Mouse (Mus musculus): ENCODE results near the gene Emilin2. TPM values are rescaled to one million over a fixed set of nuclear protein-coding genes. Genes with fewer than 3 reads are reported as not detected.

The Emilin2 gene
- polyA plus RNA-seq, 1 experiment = 2.6 TPM

DNA sequence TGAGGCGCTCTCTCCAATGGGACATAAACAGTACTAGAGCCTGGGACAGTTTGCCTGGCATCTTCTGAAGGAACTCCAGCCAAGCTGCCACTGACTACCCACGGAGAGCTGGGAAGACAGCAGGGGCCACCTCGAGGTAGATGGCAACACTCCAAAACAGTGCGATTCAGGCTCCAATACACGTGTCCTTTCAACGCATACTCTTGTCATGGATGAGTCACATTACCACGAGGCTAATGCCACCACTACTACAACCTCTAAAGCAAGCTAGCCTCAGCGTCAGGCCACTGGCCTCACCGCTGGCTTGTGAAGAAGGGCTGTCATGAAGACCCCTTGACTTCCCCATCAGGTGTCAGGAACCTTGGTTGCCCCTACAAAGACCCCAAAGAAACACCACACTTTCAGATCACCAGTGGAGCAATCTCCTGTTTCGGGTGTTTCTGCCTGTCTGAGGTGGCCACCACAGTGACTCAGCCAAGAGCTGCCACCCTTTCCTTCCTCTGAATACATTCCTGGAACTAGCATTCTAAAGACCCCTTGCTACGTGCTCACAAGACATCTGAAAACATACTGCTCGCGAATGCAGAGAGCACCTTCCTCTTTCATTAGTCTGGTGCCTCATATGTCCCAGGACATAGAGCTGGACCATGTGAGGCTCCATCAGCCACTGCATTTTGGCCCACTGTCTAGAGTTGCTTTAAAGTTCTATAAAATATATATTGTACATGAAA lies 54.8 kb downstream of the Emilin2 start:
- H3K27ac ChIP-seq (ENCODE audit: insufficient read depth, low read length) = no peak overlapping the region
- no peaks in the 10 kb centered on the region for H3K9me3 ChIP-seq (replicated peaks; ENCODE audit: control insufficient read depth, insufficient read depth, low read length, poor library complexity, severe bottlenecking)
- H3K4me3 ChIP-seq (ENCODE audit: low read depth, low read length) = no peak overlapping the region
- TF ChIP-seq EP300 (IDR thresholded peaks at IDR 0.05; ENCODE audit: insufficient read depth, low read depth, low read length) (no peak), POLR2A (IDR thresholded peaks at IDR 0.05; ENCODE audit: insufficient read depth, low read length) (no peak), CTCF (IDR thresholded peaks at IDR 0.05; ENCODE audit: low read depth, low read length) (no peak)
- no peak overlapping the region for H3K9ac ChIP-seq (ENCODE audit: low read depth, poor library complexity, severe bottlenecking)
- no peaks in the 10 kb centered on the region for H3K36me3 ChIP-seq (ENCODE audit: control insufficient read depth, insufficient read depth, low read length, poor library complexity, severe bottlenecking)
- H3K4me1 ChIP-seq (ENCODE audit: control insufficient read depth, insufficient read depth, low read length) = no peaks in the 10 kb centered on the region
- no peaks in the 10 kb centered on the region for H3K27me3 ChIP-seq (ENCODE audit: control insufficient read depth, insufficient read depth, low read length, poor library complexity, severe bottlenecking)

DNA sequence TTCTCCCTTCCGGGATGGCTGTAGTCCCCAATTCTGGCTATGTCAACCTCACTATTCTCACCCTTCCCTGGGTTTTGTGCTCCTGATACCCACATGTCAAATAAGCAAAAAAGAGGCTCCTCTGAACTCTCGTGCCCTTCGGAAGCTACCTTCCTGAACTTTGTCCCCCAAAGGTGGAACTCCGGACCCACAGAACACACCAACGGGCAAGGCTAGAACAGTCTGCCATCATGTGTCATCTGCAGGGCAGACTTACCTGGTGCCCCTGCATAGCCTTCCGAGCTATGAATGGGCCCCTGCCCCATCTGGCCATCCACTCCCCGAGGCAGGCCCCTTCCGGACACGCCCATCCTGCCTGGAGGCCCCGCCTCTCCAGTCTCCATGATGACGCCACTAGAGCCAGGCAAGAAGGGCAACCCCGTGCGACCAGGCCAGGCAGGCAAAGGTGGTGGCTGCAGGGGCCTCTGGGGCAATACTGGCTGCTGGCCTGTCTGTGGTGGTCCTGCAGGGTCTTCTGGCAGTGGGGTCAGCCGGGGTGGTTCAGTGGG lies 55.6 kb downstream of the Emilin2 start:
- H3K36me3 ChIP-seq (ENCODE audit: control insufficient read depth, insufficient read depth, low read length, poor library complexity, severe bottlenecking) = no peaks in the 10 kb centered on the region
- no peak overlapping the region for H3K27ac ChIP-seq (ENCODE audit: insufficient read depth, low read length)
- H3K27me3 ChIP-seq (ENCODE audit: control insufficient read depth, insufficient read depth, low read length, poor library complexity, severe bottlenecking) = no peaks in the 10 kb centered on the region
- H3K4me1 ChIP-seq (ENCODE audit: control insufficient read depth, insufficient read depth, low read length) = no peaks in the 10 kb centered on the region
- H3K9ac ChIP-seq (ENCODE audit: low read depth, poor library complexity, severe bottlenecking) = no peak overlapping the region
- H3K4me3 ChIP-seq (ENCODE audit: low read depth, low read length) = no peak overlapping the region
- H3K9me3 ChIP-seq (replicated peaks; ENCODE audit: control insufficient read depth, insufficient read depth, low read length, poor library complexity, severe bottlenecking) = no peaks in the 10 kb centered on the region
- no peak for TF ChIP-seq POLR2A (IDR thresholded peaks at IDR 0.05; ENCODE audit: insufficient read depth, low read length)
- TF ChIP-seq CTCF (IDR thresholded peaks at IDR 0.05; ENCODE audit: low read depth, low read length) = no peak
- TF ChIP-seq EP300 (IDR thresholded peaks at IDR 0.05; ENCODE audit: insufficient read depth, low read depth, low read length) = no peak

- H3K9me3 ChIP-seq (replicated peaks; ENCODE audit: control insufficient read depth, insufficient read depth, low read length, poor library complexity, severe bottlenecking) = no peaks in the 10 kb centered on the region
- TF ChIP-seq EP300 (IDR thresholded peaks at IDR 0.05; ENCODE audit: insufficient read depth, low read depth, low read length) (no peak), CTCF (IDR thresholded peaks at IDR 0.05; ENCODE audit: low read depth, low read length) (peak; percentile 26), POLR2A (IDR thresholded peaks at IDR 0.05; ENCODE audit: insufficient read depth, low read length) (no peak)
- H3K27me3 ChIP-seq (ENCODE audit: control insufficient read depth, insufficient read depth, low read length, poor library complexity, severe bottlenecking) = no peaks in the 10 kb centered on the region
- H3K4me3 ChIP-seq (ENCODE audit: low read depth, low read length) = no peak overlapping the region
- H3K9ac ChIP-seq (ENCODE audit: low read depth, poor library complexity, severe bottlenecking) = no peak overlapping the region
- no peaks in the 10 kb centered on the region for H3K36me3 ChIP-seq (ENCODE audit: control insufficient read depth, insufficient read depth, low read length, poor library complexity, severe bottlenecking)
- H3K27ac ChIP-seq (ENCODE audit: insufficient read depth, low read length) = no peak overlapping the region
- no peaks in the 10 kb centered on the region for H3K4me1 ChIP-seq (ENCODE audit: control insufficient read depth, insufficient read depth, low read length)
These were observed 57.0 kb downstream of the Emilin2 start for GRCm38 (mm10) chr17:71254736-71255135.

DNA sequence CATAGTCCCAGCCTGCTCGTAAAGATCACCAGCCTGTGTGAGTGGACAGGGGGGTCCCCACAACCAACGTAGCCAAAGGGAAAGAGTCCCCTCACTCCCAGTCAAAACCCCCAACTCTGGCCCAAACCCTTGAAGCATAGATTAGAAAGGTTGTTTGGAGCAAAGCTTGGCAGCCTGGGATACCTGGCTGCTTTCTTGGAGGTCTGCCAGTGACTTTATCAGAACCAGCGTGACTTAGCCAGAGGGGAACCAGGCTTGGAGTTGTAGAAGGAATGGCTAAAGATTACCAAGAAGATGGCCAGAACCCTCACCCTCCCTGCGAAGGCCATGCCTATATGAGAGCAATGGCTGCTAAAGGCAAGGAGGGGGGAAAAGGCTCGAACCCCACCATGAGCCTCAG lies 57.7 kb downstream of the Emilin2 start:
- Histone ChIP-seq H3K27me3 (ENCODE audit: control insufficient read depth, insufficient read depth, low read length, poor library complexity, severe bottlenecking) (no peaks in the 10 kb centered on the region), H3K27ac (ENCODE audit: insufficient read depth, low read length) (no peak overlapping the region), H3K36me3 (ENCODE audit: control insufficient read depth, insufficient read depth, low read length, poor library complexity, severe bottlenecking) (no peaks in the 10 kb centered on the region), H3K4me1 (ENCODE audit: control insufficient read depth, insufficient read depth, low read length) (no peaks in the 10 kb centered on the region), H3K9me3 (replicated peaks; ENCODE audit: control insufficient read depth, insufficient read depth, low read length, poor library complexity, severe bottlenecking) (no peaks in the 10 kb centered on the region), H3K9ac (ENCODE audit: low read depth, poor library complexity, severe bottlenecking) (no peak overlapping the region), H3K4me3 (ENCODE audit: low read depth, low read length) (no peak overlapping the region)
- TF ChIP-seq CTCF (IDR thresholded peaks at IDR 0.05; ENCODE audit: low read depth, low read length) (no peak), POLR2A (IDR thresholded peaks at IDR 0.05; ENCODE audit: insufficient read depth, low read length) (no peak), EP300 (IDR thresholded peaks at IDR 0.05; ENCODE audit: insufficient read depth, low read depth, low read length) (no peak)

DNA sequence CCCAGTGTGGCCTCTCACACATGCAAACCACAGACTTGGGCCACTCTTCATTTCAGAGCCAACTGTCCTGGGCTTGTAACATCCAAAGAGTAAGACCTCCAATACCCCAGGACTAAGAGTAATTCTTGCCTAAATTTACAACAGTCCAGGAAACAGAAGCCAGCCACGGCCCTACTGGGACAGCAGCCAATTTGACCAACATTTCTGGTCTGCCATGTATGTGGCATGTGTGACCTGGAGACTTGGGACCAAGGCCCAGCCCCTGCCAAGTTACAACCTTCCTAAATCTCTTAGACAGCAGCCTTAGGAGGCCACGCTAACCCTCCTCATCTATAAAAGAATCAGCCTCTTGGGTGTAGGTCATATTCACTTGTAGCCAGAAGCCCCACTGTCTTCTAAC lies 58.4 kb downstream of the Emilin2 start:
- no peaks in the 10 kb centered on the region for H3K27me3 ChIP-seq (ENCODE audit: control insufficient read depth, insufficient read depth, low read length, poor library complexity, severe bottlenecking)
- H3K9me3 ChIP-seq (replicated peaks; ENCODE audit: control insufficient read depth, insufficient read depth, low read length, poor library complexity, severe bottlenecking) = no peaks in the 10 kb centered on the region
- no peak overlapping the region for H3K4me3 ChIP-seq (ENCODE audit: low read depth, low read length)
- no peaks in the 10 kb centered on the region for H3K36me3 ChIP-seq (ENCODE audit: control insufficient read depth, insufficient read depth, low read length, poor library complexity, severe bottlenecking)
- H3K9ac ChIP-seq (ENCODE audit: low read depth, poor library complexity, severe bottlenecking) = no peak overlapping the region
- H3K27ac ChIP-seq (ENCODE audit: insufficient read depth, low read length) = no peak overlapping the region
- TF ChIP-seq CTCF (IDR thresholded peaks at IDR 0.05; ENCODE audit: low read depth, low read length) (no peak), POLR2A (IDR thresholded peaks at IDR 0.05; ENCODE audit: insufficient read depth, low read length) (no peak), EP300 (IDR thresholded peaks at IDR 0.05; ENCODE audit: insufficient read depth, low read depth, low read length) (no peak)
- H3K4me1 ChIP-seq (ENCODE audit: control insufficient read depth, insufficient read depth, low read length) = no peaks in the 10 kb centered on the region

DNA sequence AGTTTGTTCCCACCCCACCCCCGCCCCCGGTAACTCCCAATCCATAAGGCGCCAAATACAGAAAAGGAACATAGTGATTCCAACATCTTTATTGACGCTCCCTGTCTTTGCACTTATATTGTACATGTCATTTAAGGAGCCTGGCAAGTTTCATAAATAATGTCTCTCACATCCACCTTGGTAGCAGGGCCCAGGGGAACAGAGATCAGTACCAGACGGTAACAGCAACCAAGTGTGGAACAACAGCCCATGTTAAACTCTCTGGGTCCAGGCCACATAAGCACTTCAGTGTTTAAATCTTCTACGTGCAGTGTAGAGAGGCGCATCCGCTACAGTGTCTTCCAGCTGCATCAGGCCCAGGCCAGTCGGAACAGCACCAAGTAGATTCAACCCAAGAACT lies 59.7 kb downstream of the Emilin2 start:
- TF ChIP-seq EP300 (IDR thresholded peaks at IDR 0.05; ENCODE audit: insufficient read depth, low read depth, low read length) (no peak), POLR2A (IDR thresholded peaks at IDR 0.05; ENCODE audit: insufficient read depth, low read length) (no peak), CTCF (IDR thresholded peaks at IDR 0.05; ENCODE audit: low read depth, low read length) (no peak)
- no peaks in the 10 kb centered on the region for H3K9me3 ChIP-seq (replicated peaks; ENCODE audit: control insufficient read depth, insufficient read depth, low read length, poor library complexity, severe bottlenecking)
- no peak overlapping the region for H3K4me3 ChIP-seq (ENCODE audit: low read depth, low read length)
- H3K9ac ChIP-seq (ENCODE audit: low read depth, poor library complexity, severe bottlenecking) = no peak overlapping the region
- no peaks in the 10 kb centered on the region for H3K4me1 ChIP-seq (ENCODE audit: control insufficient read depth, insufficient read depth, low read length)
- no peaks in the 10 kb centered on the region for H3K36me3 ChIP-seq (ENCODE audit: control insufficient read depth, insufficient read depth, low read length, poor library complexity, severe bottlenecking)
- no peaks in the 10 kb centered on the region for H3K27me3 ChIP-seq (ENCODE audit: control insufficient read depth, insufficient read depth, low read length, poor library complexity, severe bottlenecking)
- H3K27ac ChIP-seq (ENCODE audit: insufficient read depth, low read length) = no peak overlapping the region
